Mouse (Mus musculus) kidney, adult 2 months (tissue): ENCODE results near the gene Prkd3. TPM values are rescaled to one million over a fixed set of nuclear protein-coding genes. Genes with fewer than 3 reads are reported as not detected.

Source experiments
- DNase-seq: peaks from one replicate; pipeline ENCODE4 v3.0.0; 2021
- H3K27ac ChIP-seq: fragments of 200-500 bp; 2 replicates; pipeline ENCODE4 v1.5.1; 2012; ENCODE audit warnings: low read depth, low read length, control low read depth, inconsistent platforms; ENCODE audit not compliant: insufficient read depth
- H3K27me3 ChIP-seq: fragments of 200-500 bp; replicated peaks from 2 replicates; pipeline ENCODE4 v1.6.1; 2012; ENCODE audit warnings: mild to moderate bottlenecking, moderate library complexity, low read length, inconsistent platforms; ENCODE audit not compliant: control insufficient read depth, insufficient read depth
- H3K36me3 ChIP-seq: fragments of 200-500 bp; 2 replicates; pipeline ENCODE4 v1.6.1; 2012; ENCODE audit warnings: mild to moderate bottlenecking, moderate library complexity, low read length, inconsistent platforms; ENCODE audit not compliant: control insufficient read depth, insufficient read depth
- H3K4me1 ChIP-seq: fragments of 200-500 bp; 2 replicates; pipeline ENCODE4 v1.6.1; 2011; ENCODE audit warnings: low read length; ENCODE audit not compliant: control insufficient read depth, insufficient read depth
- H3K4me3 ChIP-seq: fragments of 200-500 bp; 2 replicates; pipeline ENCODE4 v1.5.1; 2011; ENCODE audit warnings: mild to moderate bottlenecking, low read depth, low read length, control low read depth; ENCODE audit not compliant: insufficient read depth
- CTCF ChIP-seq: fragments of 200-500 bp; conservative IDR thresholded peaks from 2 replicates; pipeline ENCODE4 v1.5.1; 2011; ENCODE audit warnings: low read depth, mild to moderate bottlenecking, control low read depth, low read length, moderate library complexity, mixed read lengths; ENCODE audit not compliant: insufficient read depth, insufficient read length
- POLR2A ChIP-seq: fragments of 200-500 bp; IDR thresholded peaks from one replicate; pipeline ENCODE4 v1.6.1; 2011; ENCODE audit warnings: low read depth, low read length, control low read depth
- WGBS: fragments of 180-500 bp; shearing (Covaris S2); methylation state at CpG from one replicate; pipeline ENCODE4 v1.1.7; 2018; 5-methylcytosine and 5-hydroxymethylcytosine counted together
- polyA plus RNA-seq: library from polyadenylated mRNA; depleted of rRNA; stranded (reverse); fragments of >200 nt; gene quantifications from 2 replicates; pipeline ENCODE4 v1.2.3, GENCODE M21; 2012

Prkd3 gene
- polyA plus RNA-seq, 1 experiment: 10.3 TPM

DNA sequence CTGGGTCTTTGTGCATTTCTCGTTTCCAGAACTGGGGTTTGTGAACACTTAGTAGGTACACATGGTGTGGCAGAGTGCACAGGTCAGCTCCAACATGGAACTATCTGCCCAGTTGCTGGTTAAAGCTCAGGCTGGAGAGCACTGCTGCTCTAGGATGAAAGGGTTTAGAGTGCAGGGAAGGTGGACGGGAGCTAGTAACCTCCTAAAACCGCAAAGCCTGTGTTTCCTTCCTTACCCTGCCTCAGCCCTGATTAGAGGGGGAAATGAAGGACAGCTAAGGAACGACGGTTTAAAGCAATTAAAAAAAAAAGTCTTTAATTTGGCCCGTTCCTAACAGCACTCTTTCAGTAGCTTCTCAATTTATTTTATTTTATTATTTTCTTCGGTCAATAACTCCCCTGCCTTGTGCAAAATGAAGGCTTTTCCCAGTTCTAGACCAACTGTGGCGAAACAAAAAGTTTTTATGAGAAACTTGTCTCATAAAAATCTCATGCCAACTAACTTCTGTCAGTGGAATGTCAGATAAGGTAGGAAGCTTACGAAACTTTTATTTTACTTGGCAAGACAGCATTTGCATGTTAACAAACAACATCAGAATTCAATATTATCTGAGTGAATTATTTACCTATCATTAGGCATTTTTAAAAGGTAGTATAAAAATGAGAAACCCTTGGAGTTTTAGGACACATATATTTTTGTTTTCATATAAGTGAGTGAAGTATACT is 28.2 kb downstream of the Prkd3 start:
- Histone ChIP-seq H3K27ac (no peak overlapping the region), H3K4me1 (peaks cover 17% of the 10 kb centered on the region), H3K27me3 (no peaks in the 10 kb centered on the region), H3K36me3 (no peaks in the 10 kb centered on the region), H3K4me3 (no peak overlapping the region)
- WGBS: 54% methylated on average over 9 of the region's 9 CpGs
- no peak for TF ChIP-seq POLR2A
- TF ChIP-seq CTCF: no peak
- DNase-seq: no peak

- DNase-seq: no peak
- Histone ChIP-seq H3K4me1 (peaks cover 18% of the 10 kb centered on the region), H3K36me3 (no peaks in the 10 kb centered on the region), H3K27ac (no peak overlapping the region), H3K27me3 (no peaks in the 10 kb centered on the region), H3K4me3 (no peak overlapping the region)
- 95% methylated on average over 2 of the region's 2 CpGs for WGBS
- TF ChIP-seq POLR2A (no peak), CTCF (no peak)
These were observed 29.1 kb downstream of the Prkd3 start for GRCm38 (mm10) chr17:78991549-78991948.

GRCm38 (mm10) chr17:78989015-78989414 is 31.6 kb downstream of the Prkd3 start:
- no peaks in the 10 kb centered on the region for H3K27me3 ChIP-seq
- H3K27ac ChIP-seq: no peak overlapping the region
- peak; percentile 55 for DNase-seq
- WGBS: 53% methylated on average over 8 of the region's 8 CpGs
- H3K36me3 ChIP-seq: no peaks in the 10 kb centered on the region
- no peak for TF ChIP-seq POLR2A
- TF ChIP-seq CTCF: no peak
- peaks cover 13% of the 10 kb centered on the region for H3K4me1 ChIP-seq
- no peak overlapping the region for H3K4me3 ChIP-seq

GRCm38 (mm10) chr17:78983736-78984135 is 36.9 kb downstream of the Prkd3 start:
- Histone ChIP-seq H3K4me3 (0 out of 2 replicates have a peak overlapping the region, but pooled peaks have one; percentile 42), H3K4me1 (peaks cover 5% of the 10 kb centered on the region; the same call in 1 of the 2 replicates), H3K27ac (no peak overlapping the region), H3K27me3 (no peaks in the 10 kb centered on the region), H3K36me3 (peaks cover 3% of the 10 kb centered on the region; the same call in 1 of the 2 replicates)
- DNase-seq: peak; percentile 58
- TF ChIP-seq CTCF (no peak), POLR2A (no peak)
- 52% methylated on average over 3 of the region's 3 CpGs for WGBS

- TF ChIP-seq POLR2A: no peak
- peak; percentile 28; the same call in 1 of the 2 replicates for TF ChIP-seq CTCF
- WGBS: 90% methylated on average over 8 of the region's 8 CpGs
- no peak overlapping the region for H3K27ac ChIP-seq
- no peak for DNase-seq
- peaks cover 5% of the 10 kb centered on the region; the same call in 1 of the 2 replicates for H3K4me1 ChIP-seq
- peaks cover 3% of the 10 kb centered on the region; the same call in 1 of the 2 replicates for H3K36me3 ChIP-seq
- H3K27me3 ChIP-seq: no peaks in the 10 kb centered on the region
- H3K4me3 ChIP-seq: no peak overlapping the region
These were observed 37.5 kb downstream of the Prkd3 start for GRCm38 (mm10) chr17:78983166-78983565.

DNA sequence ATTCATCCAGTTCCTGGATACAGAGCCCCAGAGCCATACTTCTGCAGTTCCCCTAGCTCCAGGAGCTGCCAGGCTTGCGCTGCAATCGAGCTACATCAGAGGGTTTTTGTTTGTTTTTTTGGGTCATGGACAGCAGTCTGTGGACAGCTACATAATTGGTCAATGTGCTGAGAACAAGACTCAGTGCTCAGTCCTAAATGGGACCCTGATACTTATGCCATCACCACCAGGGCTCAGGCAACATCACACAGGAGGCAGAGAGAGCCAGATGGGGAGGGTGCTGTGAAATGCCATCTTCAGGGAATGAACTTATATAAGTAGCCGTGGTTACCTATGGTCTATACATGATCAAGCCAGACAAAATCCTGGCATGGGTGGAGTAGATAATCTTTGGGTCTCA is 52.1 kb downstream of the Prkd3 start:
- TF ChIP-seq CTCF: no peak
- TF ChIP-seq POLR2A: no peak
- H3K4me1 ChIP-seq: no peaks in the 10 kb centered on the region
- no peak overlapping the region for H3K27ac ChIP-seq
- WGBS: 87% methylated on average over 3 of the region's 3 CpGs
- H3K27me3 ChIP-seq: no peaks in the 10 kb centered on the region
- H3K4me3 ChIP-seq: no peak overlapping the region
- peaks cover 2% of the 10 kb centered on the region for H3K36me3 ChIP-seq
- DNase-seq: no peak

DNA sequence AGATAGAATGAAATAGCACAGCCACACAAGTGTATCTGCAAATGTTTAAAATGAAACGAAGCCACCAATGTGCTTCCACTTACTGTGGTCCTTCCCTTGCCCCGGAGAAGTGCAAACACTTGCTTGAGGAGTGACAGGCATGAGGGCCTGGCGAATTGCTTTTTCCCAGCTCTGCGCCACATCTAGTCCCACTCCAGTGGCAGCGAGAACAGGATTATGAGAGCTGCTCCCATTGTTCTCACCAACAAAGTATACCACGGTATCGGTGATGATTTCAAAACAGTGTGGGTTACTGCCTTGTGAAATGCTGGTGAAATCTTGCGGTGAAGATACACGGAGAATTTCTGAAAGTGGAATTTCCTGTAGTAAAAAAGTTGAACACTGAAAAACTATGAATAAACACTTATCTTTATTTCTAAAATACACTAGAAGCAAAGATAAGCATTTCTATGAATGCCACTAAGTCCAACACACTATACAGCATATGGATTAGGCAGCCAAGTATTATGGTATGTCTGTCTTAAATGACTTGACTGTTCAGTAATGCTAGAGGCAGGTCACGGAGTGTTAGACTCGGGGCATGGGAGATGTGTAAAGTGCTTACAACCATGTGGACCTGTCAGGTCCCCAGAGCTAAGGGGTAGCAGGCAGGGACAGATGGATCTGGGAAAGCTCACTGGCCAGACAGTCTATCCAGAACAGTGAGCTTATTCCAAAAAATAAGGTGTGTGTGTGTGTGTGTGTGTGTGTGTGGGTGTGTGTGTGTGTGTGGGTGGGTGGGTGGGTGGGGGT is 54.3 kb downstream of the Prkd3 start:
- TF ChIP-seq CTCF (no peak), POLR2A (no peak)
- 94% methylated on average over 11 of the region's 11 CpGs for WGBS
- no peaks in the 10 kb centered on the region for H3K4me1 ChIP-seq
- no peak overlapping the region for H3K27ac ChIP-seq
- no peak for DNase-seq
- H3K36me3 ChIP-seq: peaks cover 2% of the 10 kb centered on the region
- no peak overlapping the region for H3K4me3 ChIP-seq
- no peaks in the 10 kb centered on the region for H3K27me3 ChIP-seq
